Mouse (Mus musculus) heart, adult 2 months (tissue): Measurements from ENCODE around the gene Acadl.

Source experiments
- CTCF ChIP-seq: fragments of 200-600 bp; IDR thresholded peaks from 2 replicates; pipeline ENCODE4 v1.8.1; 2022; ENCODE audit warnings: antibody characterized with exemption, mild to moderate bottlenecking, moderate library complexity
- EP300 ChIP-seq: fragments of 200-500 bp; IDR thresholded peaks from 2 replicates; pipeline ENCODE4 v1.6.1; 2011; ENCODE audit warnings: low read depth, low read length, control low read depth; ENCODE audit not compliant: insufficient read depth
- POLR2A ChIP-seq: fragments of 200-500 bp; IDR thresholded peaks from 2 replicates; pipeline ENCODE4 v1.6.1; 2011; ENCODE audit warnings: mild to moderate bottlenecking, low read depth, low read length, control low read depth; ENCODE audit not compliant: insufficient read depth

DNA sequence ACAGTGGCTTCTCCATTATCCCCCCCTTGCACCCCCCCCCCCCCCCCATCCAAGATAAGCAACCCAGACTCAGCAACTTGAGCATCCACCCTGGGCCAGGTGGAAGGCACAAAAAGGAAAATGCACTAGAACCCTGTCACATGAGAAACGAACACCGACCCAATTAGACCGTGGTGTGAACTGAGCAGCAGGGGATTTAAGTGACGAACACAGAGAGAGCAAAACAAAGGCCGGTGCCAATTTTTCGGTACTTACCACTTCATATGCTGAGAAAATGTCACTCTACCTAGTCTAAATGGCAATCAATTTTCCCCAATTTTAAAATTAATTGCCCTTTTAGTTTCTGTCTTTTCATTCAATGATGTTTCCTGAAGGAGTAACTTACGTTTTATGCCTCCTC, 35.2 kb upstream of the Acadl start:
- TF ChIP-seq EP300 (no peak), POLR2A (no peak), CTCF (no peak)
